Mouse (Mus musculus) heart, embryonic 14.5 days (tissue): ENCODE data around the gene Uchl5. TPM values are rescaled to one million over a fixed set of nuclear protein-coding genes. Genes with fewer than 3 reads are reported as not detected.

Source experiments
- ATAC-seq: fragments of 200-750 bp; cut with Nextera tagmentation; 2 replicates; pipeline ENCODE4 v1.8.0; 2017; ENCODE audit warnings: low read depth, moderate TSS enrichment; ENCODE audit not compliant: insufficient number of reproducible peaks, insufficient read depth, low FRiP score
- H3K27ac ChIP-seq, 2 experiments: fragments of 200-500 bp in 1 of 2; fragments of 300-500 bp in 1 of 2; sonication (generic) in 1 of 2; replicated peaks in 1 of 2; 2 replicates each; pipeline ENCODE4 v1.5.1; 2012 to 2014; ENCODE audit warnings: low read depth in 2 of 2, low read length in 2 of 2, control low read depth in 1 of 2, mild to moderate bottlenecking in 1 of 2, mixed read lengths in 1 of 2; ENCODE audit not compliant: control insufficient read depth in 1 of 2, insufficient read depth in 1 of 2
- H3K27me3 ChIP-seq: fragments of 300-500 bp; sonication (generic); 2 replicates; pipeline ENCODE4 v1.6.1; 2014; ENCODE audit warnings: mild to moderate bottlenecking, low read length, control low read depth; ENCODE audit not compliant: control insufficient read depth, insufficient read depth
- H3K36me3 ChIP-seq: fragments of 300-500 bp; sonication (generic); 2 replicates; pipeline ENCODE4 v1.6.1; 2014; ENCODE audit warnings: mild to moderate bottlenecking, control low read depth, low read length, mixed read lengths; ENCODE audit not compliant: control insufficient read depth, insufficient read depth
- H3K4me1 ChIP-seq, 2 experiments: fragments of 200-500 bp in 1 of 2; fragments of 300-500 bp in 1 of 2; sonication (generic) in 1 of 2; 2 replicates each; pipeline ENCODE4 v1.6.1; 2012 to 2014; ENCODE audit warnings: low read length in 2 of 2, control low read depth in 1 of 2, mixed read lengths in 1 of 2; ENCODE audit not compliant: control insufficient read depth in 2 of 2, insufficient read depth in 2 of 2
- H3K4me2 ChIP-seq: fragments of 300-500 bp; sonication (generic); 2 replicates; pipeline ENCODE4 v1.6.1; 2014; ENCODE audit warnings: mild to moderate bottlenecking, low read length
- H3K4me3 ChIP-seq, 2 experiments: fragments of 200-500 bp in 1 of 2; fragments of 300-500 bp in 1 of 2; sonication (generic) in 1 of 2; 2 replicates each; pipeline ENCODE4 v1.5.1; 2012 to 2014; ENCODE audit warnings: low read length in 2 of 2, mild to moderate bottlenecking in 2 of 2, control low read depth in 1 of 2, low read depth in 1 of 2, moderate library complexity in 1 of 2; ENCODE audit not compliant: control insufficient read depth in 1 of 2, insufficient read depth in 1 of 2
- H3K9ac ChIP-seq: fragments of 300-500 bp; sonication (generic); 2 replicates; pipeline ENCODE4 v1.6.1; 2014; ENCODE audit warnings: mild to moderate bottlenecking, low read length
- H3K9me3 ChIP-seq: fragments of 300-500 bp; sonication (generic); 2 replicates; pipeline ENCODE4 v1.6.1; 2016; ENCODE audit warnings: low read length, control low read depth; ENCODE audit not compliant: control insufficient read depth
- WGBS: fragments of 180-500 bp; shearing (Covaris S2); extraction: QIAGEN DNeasy Blood & Tissue Kit; methylation state at CpG from one replicate; pipeline ENCODE4 v1.1.7; 2014; 5-methylcytosine and 5-hydroxymethylcytosine counted together
- polyA plus RNA-seq: library from polyadenylated mRNA; unstranded; fragments of >200 nt; fragmentation: Nextera tagmentation; extraction: Ambion mirVana; gene quantifications from 2 replicates; pipeline ENCODE4 v1.2.1, GENCODE M21; 2014

Gene Uchl5
- polyA plus RNA-seq, 1 experiment from 2014 or later = 44.7 TPM

DNA sequence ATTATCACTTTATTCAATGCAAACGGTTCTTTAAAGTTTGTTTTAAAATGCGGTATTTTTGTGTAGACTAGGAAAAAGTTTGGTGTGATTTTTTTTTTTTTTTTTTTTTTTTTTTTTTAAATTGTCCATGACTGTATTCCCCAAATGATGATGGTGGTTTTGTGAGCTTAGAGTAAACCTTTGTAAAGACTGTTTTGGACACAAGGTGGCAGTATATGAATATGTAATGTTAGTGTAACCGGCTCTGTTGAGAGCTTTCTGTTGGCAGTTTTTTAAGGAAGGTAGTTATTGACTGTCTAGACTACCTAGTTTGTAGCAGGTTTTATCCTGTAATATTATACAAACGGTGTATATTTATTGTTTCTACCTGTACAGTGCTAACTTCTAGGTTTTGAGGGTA is 26.5 kb downstream of the Uchl5 start:
- no peak overlapping the region for H3K9ac ChIP-seq
- no peak overlapping the region for H3K4me3 ChIP-seq
- peaks cover 16% of the 10 kb centered on the region for H3K36me3 ChIP-seq
- no peak overlapping the region for H3K27ac ChIP-seq
- H3K9me3 ChIP-seq = no peaks in the 10 kb centered on the region
- no peaks in the 10 kb centered on the region for H3K4me1 ChIP-seq
- no peak for ATAC-seq
- no peak overlapping the region for H3K4me2 ChIP-seq
- WGBS = 24% methylated on average over 4 of the region's 4 CpGs
- H3K27me3 ChIP-seq = no peaks in the 10 kb centered on the region

DNA sequence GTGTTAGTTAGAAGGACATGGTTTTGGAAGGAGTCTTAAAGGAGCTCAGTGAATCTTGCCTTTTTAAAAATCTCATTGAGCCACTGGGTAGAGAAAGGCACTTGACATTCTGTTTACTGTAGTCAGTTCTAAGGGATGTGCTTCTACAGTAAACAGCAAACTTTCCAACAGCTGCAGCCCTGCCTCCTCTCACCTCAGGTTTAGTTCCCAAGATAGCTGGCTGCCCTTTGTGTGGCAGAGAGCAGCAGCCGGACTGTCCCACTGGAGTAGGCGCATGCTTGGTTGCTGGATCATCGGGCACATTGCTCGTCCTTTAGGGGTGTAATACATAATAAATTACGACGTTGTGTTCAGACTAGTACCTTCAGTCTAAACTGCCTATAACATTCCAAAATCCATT is 32.0 kb downstream of the Uchl5 start:
- no peak overlapping the region for H3K9ac ChIP-seq
- peaks cover 12% of the 10 kb centered on the region for H3K36me3 ChIP-seq
- ATAC-seq = no peak
- H3K4me3 ChIP-seq = no peak overlapping the region
- H3K9me3 ChIP-seq = no peaks in the 10 kb centered on the region
- peaks cover 0 to under 1% of the 10 kb centered on the region in 2 experiments; a peak in 2 of 4 replicates for H3K4me1 ChIP-seq
- H3K4me2 ChIP-seq = no peak overlapping the region
- no peaks in the 10 kb centered on the region for H3K27me3 ChIP-seq
- WGBS = 81% methylated on average over 6 of the region's 6 CpGs
- H3K27ac ChIP-seq = no peak overlapping the region

DNA sequence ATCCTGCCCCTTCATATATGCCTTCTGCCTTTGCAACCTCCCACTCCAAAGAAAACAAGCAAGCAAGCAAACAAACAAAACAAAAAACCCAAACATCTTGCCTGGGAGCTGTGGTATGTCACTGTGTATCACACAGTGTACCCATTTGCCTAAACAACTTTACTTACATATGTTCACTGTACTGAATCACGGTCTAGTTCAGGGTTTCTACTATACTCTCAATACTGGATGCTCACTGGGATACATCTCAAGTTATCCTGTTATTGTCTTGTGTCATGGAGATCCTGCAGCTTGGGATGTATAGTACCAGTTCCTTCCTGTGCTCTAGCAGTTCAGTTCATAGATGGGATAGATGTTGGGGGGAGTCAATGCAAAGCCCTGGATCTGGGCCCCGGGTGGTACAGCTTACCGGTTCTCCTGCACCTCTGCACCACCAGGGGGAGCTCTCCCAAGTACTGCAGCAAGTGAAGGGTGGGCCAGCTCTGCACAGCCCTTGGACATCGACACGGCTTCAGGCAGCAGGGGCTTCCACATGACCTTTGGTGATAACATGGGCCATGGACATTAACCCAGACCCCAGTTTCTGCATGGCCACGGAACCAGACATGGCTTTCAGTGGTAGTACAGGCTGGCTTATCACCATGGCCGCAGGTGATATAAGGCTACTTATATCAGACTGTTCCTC is 36.7 kb downstream of the Uchl5 start:
- Histone ChIP-seq H3K4me2 (0 out of 2 replicates have a peak overlapping the region, but pooled peaks have one; percentile 9), H3K27ac (no peak overlapping the region), H3K4me3 (no peak overlapping the region), H3K4me1 (peaks cover 0 to 2% of the 10 kb centered on the region in 2 experiments; a peak in 2 of 4 replicates), H3K27me3 (no peaks in the 10 kb centered on the region), H3K9me3 (no peaks in the 10 kb centered on the region), H3K9ac (no peak overlapping the region), H3K36me3 (no peaks in the 10 kb centered on the region)
- WGBS = 39% methylated on average over 7 of the region's 7 CpGs
- ATAC-seq = peak; percentile 69

DNA sequence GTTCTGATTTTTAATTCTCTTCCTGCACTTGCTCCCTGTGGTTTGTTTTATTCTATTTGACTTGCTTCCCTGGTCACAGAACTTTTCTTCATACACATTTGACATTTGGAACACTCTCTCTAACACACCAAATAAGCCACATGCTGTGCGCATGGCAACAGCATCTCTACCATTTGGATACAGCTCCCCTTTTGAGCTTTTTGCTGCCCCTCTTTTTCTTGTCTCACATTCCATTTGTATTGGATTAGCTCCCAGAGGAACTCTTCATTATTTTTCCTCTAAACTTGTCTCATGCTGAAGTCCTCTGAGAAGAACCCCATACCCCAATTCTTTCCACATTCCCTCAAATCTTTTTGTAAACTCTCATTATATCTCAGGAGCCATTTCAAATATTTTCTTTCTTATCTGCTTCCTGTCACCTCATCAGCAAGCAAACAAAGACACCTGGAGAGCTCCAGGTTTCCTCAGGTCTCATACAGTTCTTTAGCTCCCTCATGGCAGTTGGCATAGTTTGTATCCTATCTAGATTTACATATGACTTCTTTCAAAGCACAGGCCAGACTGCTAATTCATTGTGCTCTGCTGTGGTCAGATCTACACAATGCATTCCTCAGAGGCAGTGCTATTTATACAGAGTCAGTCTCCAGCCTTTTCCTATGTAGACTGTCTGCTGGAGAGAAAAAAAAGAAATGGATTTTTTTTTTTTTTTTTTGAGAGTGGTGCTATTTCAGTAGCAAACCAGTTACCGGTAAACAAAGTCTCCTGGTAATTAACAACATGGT is 43.2 kb downstream of the Uchl5 start:
- no peaks in the 10 kb centered on the region for H3K36me3 ChIP-seq
- H3K4me3 ChIP-seq = no peak overlapping the region
- H3K27me3 ChIP-seq = no peaks in the 10 kb centered on the region
- ATAC-seq = 0 out of 2 replicates have a peak, but pooled peaks have one; percentile 54
- WGBS = 66% methylated on average over 2 of the region's 2 CpGs
- no peak overlapping the region for H3K9ac ChIP-seq
- H3K4me2 ChIP-seq = no peak overlapping the region
- no peaks in the 10 kb centered on the region for H3K4me1 ChIP-seq
- no peaks in the 10 kb centered on the region for H3K9me3 ChIP-seq
- H3K27ac ChIP-seq = peak overlapping the region in 1 of 2 experiments; percentile 26; a peak in 1 of 4 replicates

DNA sequence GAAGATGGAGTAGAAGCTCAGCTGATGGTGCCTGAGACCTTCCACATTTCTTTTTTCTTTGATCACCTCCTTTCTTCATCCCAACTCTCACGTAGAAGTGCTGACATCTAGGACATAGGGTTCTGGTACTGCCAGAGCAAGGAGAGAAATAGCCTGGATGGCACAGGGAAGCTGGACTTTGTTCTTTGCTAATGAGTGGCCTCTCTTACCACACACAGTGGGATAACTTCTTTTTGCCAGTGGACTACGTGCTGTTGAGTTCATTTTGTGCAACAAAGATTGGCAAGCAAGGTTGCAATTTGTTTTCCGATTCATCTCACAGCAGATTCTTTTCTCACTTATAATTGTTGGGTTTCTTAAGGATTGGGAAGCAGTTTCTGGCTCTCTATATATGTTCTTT is 45.6 kb downstream of the Uchl5 start:
- no peak overlapping the region for H3K4me3 ChIP-seq
- H3K4me1 ChIP-seq = no peaks in the 10 kb centered on the region
- no peaks in the 10 kb centered on the region for H3K27me3 ChIP-seq
- H3K27ac ChIP-seq = no peak overlapping the region
- no peak overlapping the region for H3K9ac ChIP-seq
- H3K4me2 ChIP-seq = no peak overlapping the region
- 73% methylated on average over 3 of the region's 3 CpGs for WGBS
- H3K36me3 ChIP-seq = no peaks in the 10 kb centered on the region
- no peaks in the 10 kb centered on the region for H3K9me3 ChIP-seq
- no peak for ATAC-seq

DNA sequence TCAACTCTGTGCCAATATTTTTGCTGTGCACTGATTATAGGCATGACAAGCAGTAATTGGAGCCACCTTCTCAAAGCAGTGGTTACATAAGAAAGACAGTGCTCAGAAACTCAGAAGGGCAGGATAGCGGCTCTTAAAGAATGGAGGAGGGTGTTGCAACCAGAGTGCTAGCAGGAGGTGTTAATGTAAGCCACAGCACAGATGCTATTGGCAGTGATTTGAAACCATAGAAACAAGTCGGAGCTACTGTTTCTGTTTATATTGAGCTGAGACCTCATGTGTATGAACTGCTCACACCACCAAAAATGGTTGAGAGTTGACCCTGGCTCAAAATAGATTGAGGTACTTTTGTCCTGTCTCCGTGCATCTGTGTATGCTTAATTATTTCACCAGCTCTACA is 53.6 kb downstream of the Uchl5 start:
- H3K27ac ChIP-seq = no peak overlapping the region
- H3K27me3 ChIP-seq = no peaks in the 10 kb centered on the region
- H3K9ac ChIP-seq = no peak overlapping the region
- H3K4me2 ChIP-seq = no peak overlapping the region
- 40% methylated on average over 3 of the region's 3 CpGs for WGBS
- no peaks in the 10 kb centered on the region for H3K36me3 ChIP-seq
- no peak overlapping the region for H3K4me3 ChIP-seq
- no peaks in the 10 kb centered on the region for H3K9me3 ChIP-seq
- ATAC-seq = no peak
- no peaks in the 10 kb centered on the region for H3K4me1 ChIP-seq

DNA sequence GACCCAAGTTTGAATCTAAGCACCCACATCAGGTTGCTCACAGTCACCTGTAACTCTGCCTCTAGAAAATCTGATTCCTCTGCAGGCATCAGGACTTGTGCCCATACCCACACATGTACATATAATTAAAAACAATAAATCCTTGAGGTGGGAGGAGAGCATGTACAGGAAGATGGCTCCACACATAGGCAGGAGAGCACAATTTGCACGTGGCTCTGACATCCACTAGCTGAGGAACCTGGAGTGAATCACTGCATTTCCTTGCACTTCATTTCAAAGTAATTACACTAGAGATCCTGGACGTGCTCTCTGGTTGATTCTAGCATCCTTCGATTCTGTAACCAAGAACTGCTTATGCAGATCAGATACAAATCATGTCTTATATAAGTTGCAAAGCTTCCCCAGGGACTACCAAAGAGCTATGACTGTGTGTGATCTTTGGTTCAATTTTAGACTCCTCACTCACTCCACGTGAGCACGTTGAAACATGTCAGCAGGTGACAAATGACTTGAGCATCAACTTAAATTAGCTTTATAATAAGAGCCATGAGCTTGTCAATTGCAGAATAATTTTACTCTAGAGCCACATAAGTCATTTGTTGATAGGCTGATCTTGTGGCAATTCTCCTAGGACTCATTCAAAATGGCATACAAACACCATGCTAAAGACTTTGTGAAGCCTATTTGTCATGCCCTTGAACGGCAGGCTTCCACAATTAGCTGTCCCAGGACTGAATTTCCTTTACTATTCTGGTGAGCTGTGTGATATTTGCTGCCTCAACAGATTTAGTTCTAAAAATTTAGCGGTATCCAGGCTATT is 59.5 kb downstream of the Uchl5 start:
- Histone ChIP-seq H3K4me3 (no peak overlapping the region), H3K9me3 (no peaks in the 10 kb centered on the region), H3K9ac (no peak overlapping the region), H3K4me2 (no peak overlapping the region), H3K27me3 (no peaks in the 10 kb centered on the region), H3K4me1 (no peaks in the 10 kb centered on the region), H3K27ac (no peak overlapping the region), H3K36me3 (no peaks in the 10 kb centered on the region)
- WGBS = 70% methylated on average over 7 of the region's 7 CpGs
- ATAC-seq = no peak
